Mouse (Mus musculus): ENCODE measurements around the gene Adcy10.

The Adcy10 gene

DNA sequence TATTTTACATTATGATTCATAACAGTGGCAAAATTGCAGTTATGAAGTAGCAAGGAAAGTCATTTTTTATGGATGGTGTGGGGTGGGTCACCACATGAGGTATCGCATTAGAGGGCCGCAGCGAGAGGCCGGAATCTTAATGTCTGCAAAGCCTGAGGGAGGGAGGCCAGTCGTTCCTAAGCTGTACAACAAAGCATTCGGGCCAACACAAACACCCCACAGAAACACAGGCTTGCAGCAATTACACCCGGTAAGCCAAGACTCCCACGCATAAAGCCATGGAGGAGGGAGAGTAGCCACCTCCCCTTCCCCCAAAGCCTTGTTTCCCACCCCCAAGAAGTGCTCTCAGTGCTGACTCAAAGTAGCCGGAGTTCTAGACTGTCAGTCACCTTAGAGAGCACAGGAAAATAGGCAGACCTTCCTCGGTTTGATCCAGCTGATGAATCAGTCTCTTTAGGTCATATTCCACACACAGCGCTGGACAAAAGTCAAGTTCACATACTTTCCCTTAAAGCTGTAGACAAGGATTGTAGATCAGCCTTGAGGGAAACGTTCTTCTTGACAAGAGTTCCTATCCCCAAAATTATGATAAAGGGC is 51.2 kb downstream of the Adcy10 start:
- DNase-seq (ENCODE audit: low read depth, low spot score), result peak; percentile 94

DNA sequence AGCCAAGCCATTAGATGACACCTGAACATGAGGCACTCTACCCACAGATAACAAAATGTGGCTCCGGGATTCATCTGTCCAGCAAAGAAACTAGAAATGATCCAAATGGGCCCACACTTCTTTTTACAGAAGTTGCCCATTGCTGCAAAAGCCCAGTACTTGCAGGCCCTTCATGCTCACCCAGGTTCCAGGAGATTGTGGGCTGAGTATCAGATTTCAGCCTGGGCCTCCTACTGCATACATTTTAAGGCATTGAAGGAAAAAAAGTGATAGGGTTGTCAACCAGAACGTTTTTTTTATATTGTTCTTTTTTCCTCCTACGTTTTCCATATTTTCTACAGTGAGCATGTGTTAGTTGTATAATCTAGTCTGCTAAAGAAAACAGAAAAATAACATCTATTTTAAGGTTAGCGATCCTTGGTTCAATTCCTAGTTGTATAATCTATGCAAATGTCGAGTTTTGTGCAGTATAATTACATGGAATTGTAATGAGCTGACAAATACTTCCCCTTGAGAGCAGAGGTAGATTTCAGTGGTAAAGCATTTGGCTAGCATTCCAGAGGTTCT is 52.3 kb downstream of the Adcy10 start:
- DNase-seq (ENCODE audit: low read depth, low spot score), result peak; percentile 44

DNA sequence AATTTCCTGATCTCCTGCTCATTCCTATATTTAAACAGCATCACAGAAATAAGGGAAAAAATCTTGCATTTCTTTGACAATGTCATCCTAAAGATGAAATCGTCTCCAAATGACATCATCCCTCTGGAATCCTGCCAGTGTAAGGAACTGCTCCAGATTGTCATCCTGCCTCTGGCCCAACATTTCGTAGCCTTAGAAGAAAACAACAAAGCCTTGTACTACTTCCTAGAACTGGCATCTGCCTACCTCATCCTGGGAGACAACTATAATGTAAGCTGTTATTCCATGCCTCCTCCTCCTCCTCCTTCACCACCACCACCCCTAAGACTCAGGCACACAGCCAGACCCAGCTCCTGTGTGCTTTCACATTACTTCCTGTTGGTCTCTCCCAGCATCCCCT is 71.7 kb downstream of the Adcy10 start:
- DNase-seq (ENCODE audit: low read depth, low spot score), result peak; percentile 64

GRCm38 (mm10) chr1:165559073-165559472 is 74.1 kb downstream of the Adcy10 start:
- DNase-seq (ENCODE audit: low read depth, low spot score), result no peak

DNA sequence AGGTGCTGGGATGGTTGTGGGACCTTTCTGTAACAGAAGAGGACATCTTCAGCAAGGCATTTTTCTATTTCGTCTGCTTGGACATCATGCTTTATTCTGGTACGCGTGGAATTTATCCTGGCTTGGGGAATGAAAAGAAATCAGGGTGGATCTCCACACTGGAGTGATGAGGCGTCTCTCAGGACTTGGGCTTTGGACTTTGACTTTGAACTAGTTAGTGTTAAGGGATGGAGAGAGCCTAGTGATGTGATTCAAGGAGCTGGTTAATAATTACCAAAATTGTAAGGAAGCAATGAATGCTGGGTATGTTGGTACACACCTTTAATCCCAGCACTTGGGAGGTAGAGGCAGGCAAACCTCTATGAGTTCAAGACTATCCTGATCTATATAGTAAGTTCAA is 80.3 kb downstream of the Adcy10 start:
- no peak for DNase-seq (ENCODE audit: low read depth, low spot score)

DNA sequence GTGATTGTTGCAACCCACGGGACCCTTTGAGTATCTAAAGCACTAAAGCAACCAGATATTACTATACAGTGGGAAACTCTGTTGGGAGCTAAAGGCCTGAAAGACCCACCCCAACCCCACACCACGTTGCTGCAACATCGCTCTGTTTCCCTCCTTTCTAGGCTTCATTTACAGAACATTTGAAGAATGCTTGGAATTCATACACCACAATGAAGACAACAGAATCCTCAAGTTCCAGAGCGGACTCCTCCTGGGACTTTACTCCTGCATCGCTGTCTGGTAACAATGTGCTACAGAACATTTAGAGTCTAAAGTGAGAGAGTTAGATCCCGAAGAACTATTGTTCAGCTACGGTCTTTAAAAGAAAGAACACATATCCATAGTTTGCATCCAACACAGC is 82.5 kb downstream of the Adcy10 start:
- DNase-seq (ENCODE audit: low read depth, low spot score), result no peak

DNA sequence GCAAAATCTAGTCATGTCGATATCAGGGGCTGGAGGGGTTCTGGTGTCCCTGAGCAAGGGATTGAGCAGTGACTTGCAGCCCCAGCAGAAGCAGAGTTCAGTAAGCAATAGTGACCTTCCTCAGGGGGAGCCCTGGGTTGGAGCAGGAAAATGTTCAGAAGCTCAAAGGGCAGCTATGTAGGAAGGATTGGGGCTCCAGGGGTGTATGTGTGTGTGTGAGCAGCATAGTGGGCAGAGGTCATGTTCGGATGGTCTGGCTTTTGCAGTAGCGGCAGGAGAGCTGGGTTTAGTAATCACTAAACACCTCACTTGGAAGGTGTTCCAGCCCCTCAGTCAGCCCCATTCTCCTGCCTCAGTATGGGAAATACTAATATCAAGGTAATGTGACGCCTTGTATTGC is 91.0 kb downstream of the Adcy10 start:
- no peak for DNase-seq (ENCODE audit: low read depth, low spot score)

- no peak for DNase-seq (ENCODE audit: low read depth, low spot score)
Measured at GRCm38 (mm10) chr1:165576459-165577112, 91.6 kb downstream of the Adcy10 start.

DNA sequence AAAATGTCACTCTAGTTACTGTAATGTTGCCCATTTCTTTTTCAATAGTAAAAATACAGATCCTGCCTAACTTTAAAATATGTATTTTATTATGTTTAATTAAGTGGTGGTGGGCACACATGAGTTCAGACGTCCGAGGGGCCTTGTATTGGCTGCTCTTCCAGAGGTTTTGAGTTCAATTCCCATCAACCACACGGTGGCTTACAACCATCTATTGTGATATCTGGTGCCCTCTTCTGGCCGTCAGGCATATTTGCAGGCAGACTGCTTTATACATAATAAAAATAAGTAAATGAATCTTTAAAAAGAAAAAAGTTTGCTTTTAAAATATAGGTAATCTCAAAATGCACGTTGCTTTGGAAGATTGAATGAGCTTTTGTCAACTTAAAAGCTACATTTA is 94.3 kb downstream of the Adcy10 start:
- peak; percentile 47 for DNase-seq (ENCODE audit: low read depth, low spot score)

GRCm38 (mm10) chr1:165581255-165581654 is 96.3 kb downstream of the Adcy10 start:
- no peak for DNase-seq (ENCODE audit: low read depth, low spot score)

- peak; percentile 94 for DNase-seq (ENCODE audit: low read depth, low spot score)
Measured at GRCm38 (mm10) chr1:165583529-165584184, 98.7 kb downstream of the Adcy10 start.

- DNase-seq (ENCODE audit: low read depth, low spot score), result no peak
Measured at GRCm38 (mm10) chr1:165585389-165586104, 100.6 kb downstream of the Adcy10 start.

DNA sequence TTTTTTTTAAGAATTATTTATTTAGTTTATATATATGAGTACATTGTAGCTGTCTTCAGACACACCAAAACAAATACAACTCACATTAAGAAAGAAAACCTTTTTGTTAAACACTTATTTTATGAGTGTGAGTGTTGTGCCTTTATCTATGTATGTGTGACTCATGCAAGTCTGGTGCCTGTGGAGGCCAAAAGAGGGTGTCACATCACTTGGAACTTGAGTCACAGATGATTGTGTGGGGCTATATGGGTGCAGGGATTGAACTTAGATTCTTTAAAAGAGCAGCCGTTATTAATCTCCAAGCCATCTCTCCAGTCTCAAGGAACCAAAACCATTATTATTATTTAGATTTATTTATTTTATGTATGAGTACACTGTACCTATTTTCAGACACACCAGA is 101.4 kb downstream of the Adcy10 start:
- peak; percentile 56 for DNase-seq (ENCODE audit: low read depth, low spot score)

DNA sequence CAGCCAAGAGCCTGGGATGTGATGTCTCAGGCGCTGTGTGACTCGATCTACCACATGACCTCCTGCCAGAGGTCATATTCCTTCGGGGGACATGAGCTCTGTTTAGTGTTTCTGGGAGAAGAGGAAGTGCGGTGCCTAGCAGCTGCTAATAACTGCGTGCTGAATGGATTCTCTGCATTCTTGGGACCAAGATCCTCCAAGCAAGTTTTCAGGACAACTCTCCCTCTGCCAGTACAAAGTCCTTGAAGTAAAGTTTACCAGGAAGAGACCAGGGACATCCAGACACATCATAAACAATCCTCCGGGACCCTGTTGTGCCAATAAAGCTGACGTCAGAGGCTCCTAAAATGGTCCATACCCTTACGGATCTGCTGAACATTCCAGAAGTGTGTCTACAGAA is 102.9 kb downstream of the Adcy10 start:
- no peak for DNase-seq (ENCODE audit: low read depth, low spot score)

GRCm38 (mm10) chr1:165589280-165590048 is 104.5 kb downstream of the Adcy10 start:
- DNase-seq (ENCODE audit: low read depth, low spot score), result peak; percentile 25

DNA sequence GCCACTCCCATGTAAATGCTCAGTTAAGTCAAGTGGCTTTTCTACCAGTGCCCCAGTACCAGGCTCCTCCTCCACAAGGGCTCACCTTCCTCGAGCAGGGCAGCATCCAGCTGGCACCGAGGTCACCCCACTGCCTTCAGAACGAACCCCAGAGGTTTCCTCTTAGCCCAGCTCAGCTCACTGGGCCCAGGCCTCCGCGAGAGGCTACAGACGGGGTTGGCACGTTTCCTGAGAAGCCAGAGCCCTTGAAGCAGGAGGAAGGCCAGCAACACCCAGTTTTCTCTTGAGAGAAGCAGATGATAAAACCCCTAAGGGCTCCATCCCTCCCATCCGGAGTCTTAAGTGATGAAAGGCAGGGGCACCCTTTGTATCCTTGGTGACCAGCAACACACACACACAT is 105.8 kb downstream of the Adcy10 start:
- DNase-seq (ENCODE audit: low read depth, low spot score), result no peak

DNA sequence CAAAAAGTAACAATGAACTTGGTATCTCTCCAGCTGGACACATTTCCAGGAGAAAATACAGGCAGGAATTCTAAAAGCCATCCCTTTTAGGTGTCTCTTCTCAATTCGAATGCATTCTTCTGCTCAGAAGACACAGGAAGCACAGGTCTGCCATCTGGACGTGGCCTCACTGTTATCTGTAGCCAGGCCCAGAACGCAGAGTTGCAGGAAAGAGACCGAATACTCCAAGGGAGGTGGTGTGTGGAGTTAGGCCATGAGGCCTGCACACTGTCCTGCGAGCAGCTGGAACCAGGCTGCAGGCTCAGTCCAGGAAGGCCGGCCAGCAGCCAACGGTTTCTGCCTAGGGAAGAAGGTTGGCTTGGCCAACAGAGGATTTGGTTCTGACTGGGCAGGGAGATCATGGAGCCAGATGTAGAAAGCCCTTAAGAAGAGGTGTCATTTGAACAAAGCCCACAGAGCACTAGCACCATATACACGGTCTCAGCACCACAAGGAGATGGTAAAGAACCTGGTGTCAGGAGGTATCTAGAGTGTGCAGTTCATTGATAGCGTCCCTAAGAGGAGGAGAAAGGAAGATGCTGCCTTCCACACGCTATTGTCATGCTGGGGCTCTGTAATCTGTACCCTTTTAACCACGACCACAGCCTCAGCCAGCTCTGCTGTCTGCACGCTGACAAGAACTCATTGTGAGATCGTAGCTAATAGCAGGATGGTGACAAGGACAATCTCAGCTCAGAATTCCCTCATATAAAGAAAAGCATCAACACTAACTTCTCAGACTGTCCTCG is 107.5 kb downstream of the Adcy10 start:
- no peak for DNase-seq (ENCODE audit: low read depth, low spot score)

- DNase-seq (ENCODE audit: low read depth, low spot score), result no peak
Measured at GRCm38 (mm10) chr1:165594699-165595421, 109.9 kb downstream of the Adcy10 start.

DNA sequence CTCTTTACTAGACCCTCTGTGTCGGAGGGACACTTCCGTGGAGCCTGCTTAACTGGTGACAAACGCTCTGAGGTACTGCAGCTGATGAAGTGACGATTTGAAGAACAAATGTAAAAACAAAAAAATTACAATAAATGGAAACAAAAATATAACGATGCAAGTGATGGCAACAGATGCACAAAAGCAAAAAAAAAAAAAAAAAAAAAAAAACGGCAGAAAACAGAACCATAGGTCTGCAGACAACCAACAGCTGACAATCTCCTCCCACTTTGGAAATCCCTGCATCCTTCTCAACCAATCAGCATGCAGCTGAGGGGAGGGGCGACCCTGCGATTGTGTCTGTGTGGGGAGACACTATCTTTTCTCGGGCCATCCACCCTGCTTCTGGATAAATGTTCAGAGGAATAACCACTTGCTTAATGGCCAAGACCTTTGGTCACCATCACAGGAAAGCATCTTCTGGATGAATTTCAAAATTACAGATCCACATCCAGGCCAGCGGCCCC is 116.8 kb downstream of the Adcy10 start:
- no peak for DNase-seq (ENCODE audit: low read depth, low spot score)

- no peak for DNase-seq (ENCODE audit: low read depth, low spot score)
Measured at GRCm38 (mm10) chr1:165603218-165603617, 118.2 kb downstream of the Adcy10 start.
